Mouse (Mus musculus) gastrocnemius, postnatal 4 days (tissue): ENCODE measurements around the gene Wdr60. TPM values are rescaled to one million over a fixed set of nuclear protein-coding genes. Genes with fewer than 3 reads are reported as not detected.

Source experiments
- DNase-seq, 2 experiments: peaks; one replicate each; pipeline ENCODE4 v3.0.0; 2021 to 2022; ENCODE audit warnings: low spot score in 2 of 2, mixed read lengths in 2 of 2
- microRNA-seq: library from miRNA; unstranded; fragments of <30 nt; microRNA quantifications from one replicate; pipeline ENCODE4 v1.2.0, GENCODE M21; 2021
- total RNA-seq, 2 experiments: library from RNA; stranded (reverse); gene quantifications; 2 replicates each; pipeline ENCODE4 v1.2.3; 2021

Wdr60 gene
- total RNA-seq, 2 experiments from 2014 or later, result 9.2 to 10.2 TPM

- no peak for DNase-seq
Measured at GRCm38 (mm10) chr12:116193952-116194351, 68.9 kb downstream of the Wdr60 start.

GRCm38 (mm10) chr12:116183212-116183935 is 79.4 kb downstream of the Wdr60 start:
- DNase-seq, result no peak

GRCm38 (mm10) chr12:116182376-116182775 is 80.4 kb downstream of the Wdr60 start:
- no peak for DNase-seq

- DNase-seq, result no peak
Measured at GRCm38 (mm10) chr12:116181436-116182050, 81.3 kb downstream of the Wdr60 start.

GRCm38 (mm10) chr12:116176930-116177329 is 85.9 kb downstream of the Wdr60 start:
- no peak for DNase-seq

DNA sequence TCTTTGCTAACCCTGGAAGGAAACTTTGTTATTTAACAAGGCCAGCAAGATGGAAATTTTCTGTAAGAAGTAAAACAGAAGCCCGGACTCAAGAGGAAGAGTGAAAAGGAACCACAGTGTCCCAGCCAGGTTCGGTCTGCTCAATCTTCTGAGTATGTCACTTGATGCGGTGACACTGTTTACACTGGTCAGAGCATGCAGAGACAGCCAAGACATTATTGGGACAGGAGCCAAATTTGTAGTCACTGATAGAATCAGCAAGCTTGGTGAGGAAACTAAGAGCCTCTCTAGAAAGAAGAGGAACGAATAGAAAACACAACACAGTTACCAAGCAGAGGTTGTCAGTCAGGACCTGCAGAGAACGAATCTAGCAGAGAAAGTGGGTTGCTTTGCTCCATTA is 93.2 kb downstream of the Wdr60 start:
- no peak for DNase-seq

GRCm38 (mm10) chr12:116165368-116165767 is 97.5 kb downstream of the Wdr60 start:
- no peak for DNase-seq

DNA sequence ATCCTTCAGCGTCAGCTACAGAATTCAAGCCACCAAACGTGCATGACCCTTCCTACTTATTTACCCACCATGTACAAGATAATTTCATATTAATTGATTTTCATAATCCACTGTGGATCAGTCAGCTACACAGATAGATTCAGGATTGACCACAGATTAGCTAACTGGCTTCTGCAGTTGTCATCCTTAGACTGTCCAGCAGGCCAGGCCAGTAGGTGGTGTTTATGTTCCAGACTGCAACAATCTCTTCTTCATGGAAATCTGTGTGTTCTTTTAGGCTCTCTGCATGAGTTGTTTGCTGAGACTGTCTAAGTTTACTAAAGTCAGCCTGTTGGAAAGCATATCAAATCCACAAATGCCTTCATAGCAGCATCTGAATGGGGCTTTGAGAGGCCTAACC is 103.1 kb downstream of the Wdr60 start:
- no peak for DNase-seq

DNA sequence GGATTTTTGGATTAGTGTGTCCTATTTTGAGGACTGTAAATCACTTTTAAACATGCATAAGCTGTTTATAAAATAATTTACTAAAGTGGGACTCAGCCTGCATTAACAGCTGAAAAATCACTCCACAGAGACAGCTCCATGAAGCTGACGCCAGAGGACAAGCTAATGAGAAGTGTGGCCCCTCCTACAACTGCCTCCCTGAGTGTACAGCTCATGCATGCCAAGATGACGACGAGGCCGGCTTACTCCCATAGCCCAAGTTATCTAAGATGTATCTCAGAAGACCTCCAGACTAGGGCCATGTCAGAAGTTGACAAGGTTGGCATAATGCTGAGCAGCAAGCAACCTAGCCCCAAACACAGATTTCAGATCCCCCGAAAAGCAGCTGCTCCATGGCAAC is 103.6 kb downstream of the Wdr60 start:
- no peak for DNase-seq

DNA sequence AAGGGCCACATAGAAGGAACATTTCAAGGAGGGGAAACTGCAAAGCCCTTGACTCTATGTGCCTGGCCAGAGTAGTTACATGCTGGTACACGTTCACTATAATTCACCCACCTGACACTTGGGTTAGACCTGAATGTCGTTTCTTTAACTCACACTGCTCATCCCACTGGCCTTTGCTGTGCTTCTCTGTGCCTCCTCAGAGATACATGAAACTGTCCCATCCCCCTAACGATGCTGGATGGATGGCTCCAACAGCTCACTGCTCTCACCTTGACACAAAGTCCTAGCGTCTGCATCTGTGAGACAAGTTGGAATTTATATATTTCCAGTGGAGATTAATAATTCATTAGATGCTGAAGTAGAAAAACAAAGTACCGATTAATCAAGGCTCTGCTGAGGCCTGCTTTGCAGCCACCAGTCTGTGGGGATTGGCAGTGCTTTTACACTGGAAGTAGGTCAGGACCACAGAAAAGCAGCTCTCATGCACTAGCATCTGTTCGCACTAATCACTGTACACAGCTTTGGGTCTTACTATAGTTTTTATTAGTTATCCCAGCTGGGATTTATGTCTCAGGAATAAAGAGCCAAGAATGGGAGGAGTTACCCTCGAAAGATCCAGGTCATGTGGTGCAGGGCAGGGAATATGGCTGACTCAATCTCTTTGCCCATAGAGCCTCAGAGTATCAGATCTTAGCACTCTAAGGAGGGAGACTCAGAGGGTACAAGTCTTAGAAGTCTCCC is 105.9 kb downstream of the Wdr60 start:
- DNase-seq, result no peak

Small RNA genes within 50 kb of the gene (microRNA-seq; reads per million reads assigned to microRNA genes)
- not detected for gene Gm23190

Other genes starting within 250 kb of the Wdr60 start
- 10 to 100 TPM; 35.7 to 39.9 TPM for gene Zfp386, start 215.3 kb downstream of the Wdr60 start, total RNA-seq
- gene Vipr2, start 185.3 kb downstream of the Wdr60 start, total RNA-seq, result 1 to 10 TPM; 6.6 to 7.0 TPM
- not detected for gene Gm11027, start 12.4 kb upstream of the Wdr60 start, total RNA-seq
- 10 to 100 TPM; 34.4 to 41.6 TPM for gene Esyt2, start 18.2 kb upstream of the Wdr60 start, total RNA-seq
- 10 to 100 TPM; 24.0 to 26.7 TPM for gene Ncapg2, start 142.4 kb upstream of the Wdr60 start, total RNA-seq
- gene Ptprn2, start 222.7 kb upstream of the Wdr60 start, total RNA-seq, result under 1 TPM; 0.10 to 0.34 TPM